Mouse (Mus musculus): ENCODE data around the gene Bcas1.

DNA sequence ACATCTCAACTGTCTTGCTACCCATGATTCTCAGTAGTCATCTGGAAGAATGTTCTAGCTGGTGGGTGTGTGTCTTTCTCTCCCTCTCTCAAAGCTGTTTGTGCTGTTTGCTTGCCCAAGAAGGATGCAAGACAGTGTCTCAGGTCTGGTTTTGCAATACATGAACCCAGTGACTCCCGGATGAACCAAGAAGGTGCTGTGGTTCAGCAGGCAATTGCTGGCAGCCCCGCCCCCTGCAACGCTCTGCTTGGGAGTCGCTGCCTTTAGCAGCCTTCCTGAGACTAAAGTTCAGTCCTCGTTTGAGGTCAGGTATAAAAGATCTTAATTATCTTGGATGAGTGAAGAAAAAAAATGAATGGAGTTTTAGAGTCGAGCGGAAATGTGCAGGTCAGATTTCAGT lies 34.0 kb upstream of the Bcas1 start:
- TF ChIP-seq POLR2A (IDR thresholded peaks at IDR 0.05; ENCODE audit: low read depth, low read length) (no peak), CTCF (IDR thresholded peaks at IDR 0.05; ENCODE audit: borderline replicate concordance, insufficient read depth, low read length) (no peak)
